Mouse (Mus musculus) midbrain, postnatal 0 days (tissue): ENCODE results near the gene Ncf1. TPM values are rescaled to one million over a fixed set of nuclear protein-coding genes. Genes with fewer than 3 reads are reported as not detected.

Experiments
- ATAC-seq: fragments of 200-750 bp; cut with Nextera tagmentation; 2 replicates; pipeline ENCODE4 v1.8.0; 2017; ENCODE audit warnings: moderate number of reproducible peaks, mild to moderate bottlenecking, moderate TSS enrichment, moderate library complexity; ENCODE audit not compliant: low FRiP score
- DNase-seq: peaks from one replicate; pipeline ENCODE4 v3.0.0-alpha.2; 2015; ENCODE audit warnings: low spot score
- H3K27ac ChIP-seq: fragments of 300-500 bp; sonication (generic); 2 replicates; pipeline ENCODE4 v1.5.1; 2014; ENCODE audit warnings: low read depth, mild to moderate bottlenecking, low read length, mixed read lengths
- H3K27me3 ChIP-seq: fragments of 300-500 bp; sonication (generic); 2 replicates; pipeline ENCODE4 v1.6.1; 2014; ENCODE audit warnings: low read length, control low read depth, mixed read lengths; ENCODE audit not compliant: insufficient read depth
- H3K36me3 ChIP-seq: fragments of 300-500 bp; sonication (generic); 2 replicates; pipeline ENCODE4 v1.6.1; 2014; ENCODE audit warnings: low read length, control low read depth, mixed read lengths; ENCODE audit not compliant: insufficient read depth
- H3K4me1 ChIP-seq: fragments of 300-500 bp; sonication (generic); 2 replicates; pipeline ENCODE4 v1.6.1; 2014; ENCODE audit warnings: mild to moderate bottlenecking, control low read depth, antibody characterized with exemption, low read length, mixed read lengths; ENCODE audit not compliant: insufficient read depth
- H3K4me2 ChIP-seq: fragments of 300-500 bp; sonication (generic); 2 replicates; pipeline ENCODE4 v1.6.1; 2014; ENCODE audit warnings: low read depth, mild to moderate bottlenecking, low read length, mixed read lengths; ENCODE audit not compliant: poor library complexity, severe bottlenecking
- H3K4me3 ChIP-seq: fragments of 300-500 bp; sonication (generic); 2 replicates; pipeline ENCODE4 v1.5.1; 2014; ENCODE audit warnings: low read depth, mild to moderate bottlenecking, low read length, moderate library complexity
- H3K9ac ChIP-seq: fragments of 300-500 bp; sonication (generic); replicated peaks from 2 replicates; pipeline ENCODE4 v1.6.1; 2014; ENCODE audit warnings: mild to moderate bottlenecking, low read length, moderate library complexity, mixed read lengths; ENCODE audit not compliant: poor library complexity, severe bottlenecking
- H3K9me3 ChIP-seq: fragments of 300-500 bp; sonication (generic); 2 replicates; pipeline ENCODE4 v1.6.1; 2016; ENCODE audit warnings: low read length, control low read depth
- CTCF ChIP-seq: IDR thresholded peaks from 2 replicates; pipeline ENCODE4 v1.5.1; 2016; ENCODE audit warnings: antibody characterized with exemption, mild to moderate bottlenecking
- WGBS: fragments of 180-500 bp; shearing (Covaris S2); extraction: QIAGEN DNeasy Blood & Tissue Kit; methylation state at CpG from one replicate; pipeline ENCODE4 v1.1.7; 2014; 5-methylcytosine and 5-hydroxymethylcytosine counted together
- polyA plus RNA-seq: library from polyadenylated mRNA; unstranded; fragments of >200 nt; fragmentation: Nextera tagmentation; extraction: Ambion mirVana; gene quantifications from 2 replicates; pipeline ENCODE4 v1.2.1, GENCODE M21; 2015
- total RNA-seq: library from RNA; depleted of rRNA; stranded (reverse); fragments of >200 nt; gene quantifications from 2 replicates; pipeline ENCODE4 v1.2.3, GENCODE M21; 2014

Ncf1 gene
- total and polyA plus RNA-seq, 2 experiments from 2014 or later, result 2.2 to 4.3 TPM

DNA sequence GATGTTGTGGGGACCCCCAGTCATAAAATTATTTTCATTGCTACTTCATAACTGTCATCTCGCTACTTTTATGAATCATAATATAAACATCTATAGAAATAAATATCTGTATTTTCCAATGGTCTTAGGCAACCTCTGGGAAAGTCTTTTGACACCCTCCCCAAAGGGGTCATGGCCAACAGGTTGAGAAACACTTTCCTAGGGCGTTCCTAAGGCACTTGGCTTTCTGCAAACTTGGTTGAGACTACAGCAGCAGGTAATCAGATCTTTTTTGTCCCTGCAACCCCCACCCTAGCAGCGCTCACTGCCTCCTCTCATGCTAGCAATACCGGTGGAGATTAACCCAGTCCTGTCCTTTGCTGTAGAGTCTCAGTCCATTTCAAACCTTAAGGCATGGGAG is 8.1 kb downstream of the Ncf1 start:
- no peak for TF ChIP-seq CTCF
- Histone ChIP-seq H3K9me3 (no peaks in the 10 kb centered on the region), H3K4me2 (peak overlapping the region; percentile 60), H3K27me3 (peaks cover 4% of the 10 kb centered on the region; the same call in 1 of the 2 replicates), H3K4me3 (peak overlapping the region; percentile 34; the same call in 1 of the 2 replicates), H3K4me1 (0 out of 2 replicates have a peak, but pooled peaks cover 3% of the 10 kb centered on the region), H3K36me3 (peaks cover 5% of the 10 kb centered on the region; the same call in 1 of the 2 replicates), H3K27ac (no peak overlapping the region), H3K9ac (no peak overlapping the region)
- no peak for ATAC-seq
- WGBS, result 50% methylated on average over 4 of the region's 4 CpGs
- no peak for DNase-seq

DNA sequence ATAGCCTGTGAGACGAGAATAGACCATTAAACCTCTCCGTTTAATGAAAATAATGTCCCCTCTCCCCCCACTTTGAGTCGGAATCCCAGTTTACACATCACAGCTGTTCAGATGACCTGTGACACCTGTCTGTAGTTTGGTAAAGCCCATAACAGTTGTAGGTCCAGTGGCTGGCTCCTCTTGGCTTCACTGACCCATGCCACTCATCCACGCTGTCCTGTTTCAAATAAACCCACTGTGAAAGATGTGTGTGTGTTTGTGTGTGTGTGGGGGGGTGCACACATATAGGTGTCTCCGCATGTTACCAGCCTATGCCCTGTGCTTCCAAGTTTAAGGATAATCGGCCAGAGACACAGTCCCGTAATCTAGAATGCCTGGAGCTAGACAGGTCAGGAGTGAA is 11.5 kb downstream of the Ncf1 start:
- TF ChIP-seq CTCF, result no peak
- Histone ChIP-seq H3K9me3 (no peaks in the 10 kb centered on the region), H3K27me3 (peaks cover 4% of the 10 kb centered on the region; the same call in 1 of the 2 replicates), H3K27ac (no peak overlapping the region), H3K4me3 (no peak overlapping the region), H3K4me1 (0 out of 2 replicates have a peak, but pooled peaks cover 3% of the 10 kb centered on the region), H3K4me2 (no peak overlapping the region), H3K9ac (no peak overlapping the region), H3K36me3 (peaks cover 19% of the 10 kb centered on the region)
- no peak for ATAC-seq
- 92% methylated on average over 7 of the region's 7 CpGs for WGBS
- no peak for DNase-seq

DNA sequence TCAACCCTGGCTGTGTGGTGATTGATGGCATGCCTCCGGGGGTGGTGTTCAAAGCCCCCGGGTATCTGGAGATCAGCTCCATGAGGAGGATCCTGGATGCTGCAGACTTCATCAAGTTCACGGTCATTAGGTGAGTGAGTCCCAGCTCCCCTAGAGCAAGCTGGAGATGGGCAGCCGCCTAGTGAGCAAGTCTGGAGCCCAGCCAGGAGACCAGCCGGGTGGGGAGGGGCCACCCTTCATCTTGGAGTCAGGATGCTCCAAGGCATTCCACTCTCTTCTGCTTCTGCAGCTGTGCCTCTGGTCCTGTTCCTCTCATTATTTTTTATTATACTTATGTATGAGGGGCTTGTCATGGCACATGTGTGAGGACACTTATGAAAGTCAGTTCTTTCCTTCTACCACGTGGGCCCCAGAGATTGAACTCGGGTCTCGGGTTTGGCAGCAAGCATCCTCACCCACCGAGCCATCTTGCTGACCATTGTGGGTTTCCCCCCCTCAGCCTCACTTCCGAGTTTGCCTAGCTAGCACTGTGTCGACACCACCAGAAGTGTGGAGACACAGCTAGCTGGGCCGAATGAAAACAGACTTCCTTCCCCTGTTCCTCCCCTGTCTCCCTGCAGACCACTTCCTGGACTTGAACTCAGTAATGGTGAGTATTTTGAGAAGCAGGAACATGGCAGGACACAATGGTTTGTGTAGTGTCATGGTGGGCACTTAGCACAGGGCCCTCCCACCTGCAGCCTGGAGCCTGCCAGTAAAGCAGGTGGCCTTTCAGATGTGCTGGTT is 15.2 kb downstream of the Ncf1 start:
- TF ChIP-seq CTCF, result no peak
- 77% methylated on average over 12 of the region's 12 CpGs for WGBS
- Histone ChIP-seq H3K4me3 (no peak overlapping the region), H3K27ac (no peak overlapping the region), H3K4me2 (no peak overlapping the region), H3K27me3 (no peaks in the 10 kb centered on the region), H3K9ac (no peak overlapping the region), H3K9me3 (no peaks in the 10 kb centered on the region), H3K4me1 (no peaks in the 10 kb centered on the region), H3K36me3 (peaks cover 25% of the 10 kb centered on the region)
- DNase-seq (peak; percentile 41), ATAC-seq (no peak)

DNA sequence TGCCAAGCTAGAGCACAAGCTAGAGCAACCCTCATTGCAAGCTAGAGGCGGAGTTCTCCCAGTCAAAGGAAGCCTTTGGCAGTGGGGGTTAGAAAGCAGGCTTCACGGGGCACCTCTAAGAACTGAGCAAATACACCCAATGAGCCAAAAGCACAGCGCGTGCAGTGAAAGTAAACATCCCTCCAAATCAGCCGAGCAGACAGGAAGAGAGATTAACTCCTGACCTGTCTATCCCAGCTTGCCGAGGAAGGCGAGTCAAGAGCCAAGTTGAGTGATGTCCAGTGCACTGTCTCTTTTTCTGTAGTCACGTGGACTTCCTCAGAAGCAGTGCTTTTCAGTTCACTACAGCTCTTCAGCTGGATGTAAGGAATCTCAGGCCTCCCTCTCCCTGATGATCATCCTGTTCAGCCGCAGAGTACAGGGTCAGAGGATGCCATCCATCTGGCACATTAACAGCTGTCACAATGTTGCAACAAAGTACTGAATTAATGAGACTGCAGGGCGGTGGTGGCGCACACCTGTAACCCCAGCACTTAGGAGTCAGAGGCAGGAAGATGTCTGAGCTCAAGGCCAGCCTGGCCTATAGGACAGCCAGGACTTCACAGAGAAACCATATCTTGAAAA is 19.4 kb downstream of the Ncf1 start:
- WGBS, result 63% methylated on average over 11 of the region's 11 CpGs

DNA sequence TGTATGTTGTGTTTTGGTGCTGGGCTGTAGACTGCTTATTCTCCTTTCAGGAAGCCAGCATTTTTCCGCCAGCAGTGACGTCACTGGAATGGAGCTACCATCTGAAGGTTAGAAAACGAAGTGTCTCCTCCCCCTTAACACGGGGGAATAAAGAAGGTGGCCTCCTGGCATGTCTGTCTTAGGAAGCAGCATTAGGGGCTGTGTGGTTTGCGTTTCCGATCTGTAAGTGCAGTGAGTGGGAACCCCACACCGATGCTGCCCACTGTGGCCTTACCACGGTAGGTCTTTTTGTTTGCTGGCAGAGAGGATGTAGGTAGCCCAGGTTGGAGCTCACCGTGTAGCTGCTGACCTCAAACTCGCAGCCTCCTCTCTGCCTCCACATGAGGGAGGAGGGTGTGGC is 22.7 kb downstream of the Ncf1 start:
- Histone ChIP-seq H3K4me1 (no peaks in the 10 kb centered on the region), H3K36me3 (peaks cover 28% of the 10 kb centered on the region), H3K4me3 (no peak overlapping the region), H3K4me2 (no peak overlapping the region), H3K9me3 (no peaks in the 10 kb centered on the region), H3K27me3 (no peaks in the 10 kb centered on the region), H3K27ac (no peak overlapping the region), H3K9ac (no peak overlapping the region)
- no peak for TF ChIP-seq CTCF
- ATAC-seq (no peak), DNase-seq (no peak)
- 87% methylated on average over 10 of the region's 10 CpGs for WGBS

More for the DNA sequence above, 19.4 kb downstream of the Ncf1 start:
- no peak for ATAC-seq
- peak; percentile 9 for DNase-seq
- H3K9me3 ChIP-seq, result no peaks in the 10 kb centered on the region
- no peaks in the 10 kb centered on the region for H3K27me3 ChIP-seq
- H3K4me3 ChIP-seq, result no peak overlapping the region
- H3K27ac ChIP-seq, result no peak overlapping the region
- TF ChIP-seq CTCF, result no peak
- no peak overlapping the region for H3K9ac ChIP-seq
- no peak overlapping the region for H3K4me2 ChIP-seq
- peaks cover 23% of the 10 kb centered on the region for H3K36me3 ChIP-seq
- H3K4me1 ChIP-seq, result no peaks in the 10 kb centered on the region

DNA sequence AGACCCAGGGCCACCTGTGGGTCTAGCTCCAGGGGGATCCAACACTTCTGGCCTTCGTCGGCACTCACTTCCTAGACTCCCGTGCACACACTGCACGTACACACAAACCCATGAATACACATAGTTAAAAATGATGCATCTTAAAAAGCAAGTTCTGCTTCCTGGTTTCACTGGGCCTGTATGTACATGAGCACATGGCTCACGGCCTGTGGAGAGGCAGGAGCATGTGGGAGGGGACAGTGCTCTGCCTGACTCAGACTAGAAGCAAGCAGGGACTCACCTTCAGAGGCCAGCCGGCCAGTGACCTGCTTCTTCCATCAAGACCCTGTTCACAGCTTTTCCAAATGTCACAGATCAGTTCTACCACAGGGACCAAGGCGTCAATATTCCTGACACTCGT is 35.8 kb downstream of the Ncf1 start:
- WGBS, result 91% methylated on average over 8 of the region's 8 CpGs
- no peak overlapping the region for H3K4me2 ChIP-seq
- peaks cover 30% of the 10 kb centered on the region for H3K36me3 ChIP-seq
- no peak overlapping the region for H3K27ac ChIP-seq
- no peaks in the 10 kb centered on the region for H3K4me1 ChIP-seq
- H3K9me3 ChIP-seq, result no peaks in the 10 kb centered on the region
- H3K27me3 ChIP-seq, result no peaks in the 10 kb centered on the region
- H3K4me3 ChIP-seq, result no peak overlapping the region
- no peak for DNase-seq
- TF ChIP-seq CTCF, result no peak
- ATAC-seq, result no peak
- H3K9ac ChIP-seq, result no peak overlapping the region
